Mouse (Mus musculus): Measurements from ENCODE around the gene Dpep3. TPM values are rescaled to one million over a fixed set of nuclear protein-coding genes. Genes with fewer than 3 reads are reported as not detected.

Dpep3 gene
- polyA plus RNA-seq (2015; fragmentation: Nextera tagmentation; extraction: Ambion mirVana): 0.11 TPM in 1 of 2 replicates, not detected in the other

DNA sequence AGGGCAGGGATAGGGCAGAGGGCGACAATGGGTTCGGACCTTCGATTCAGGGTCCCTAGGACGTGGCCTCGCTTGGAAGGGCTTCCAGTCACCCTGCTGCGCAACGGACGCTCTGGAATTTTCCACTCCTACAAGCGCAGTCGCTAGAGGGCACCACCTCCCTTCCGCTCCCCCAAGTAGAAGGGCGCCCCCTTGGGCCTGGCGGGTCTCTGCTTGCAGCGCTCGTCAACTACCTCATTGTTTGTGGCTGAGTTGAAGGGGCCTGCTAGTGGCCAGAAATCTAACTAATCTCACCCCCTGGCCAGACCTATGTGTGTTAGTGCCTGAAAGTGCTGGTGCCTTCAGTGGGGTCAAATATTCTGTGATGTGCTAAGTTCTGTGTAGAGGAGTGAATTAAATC, at the start of gene Dpep3:
TSS of gene Dpep3 (minus strand) at position 105 of the 400 bp plus-strand sequence.

DNA sequence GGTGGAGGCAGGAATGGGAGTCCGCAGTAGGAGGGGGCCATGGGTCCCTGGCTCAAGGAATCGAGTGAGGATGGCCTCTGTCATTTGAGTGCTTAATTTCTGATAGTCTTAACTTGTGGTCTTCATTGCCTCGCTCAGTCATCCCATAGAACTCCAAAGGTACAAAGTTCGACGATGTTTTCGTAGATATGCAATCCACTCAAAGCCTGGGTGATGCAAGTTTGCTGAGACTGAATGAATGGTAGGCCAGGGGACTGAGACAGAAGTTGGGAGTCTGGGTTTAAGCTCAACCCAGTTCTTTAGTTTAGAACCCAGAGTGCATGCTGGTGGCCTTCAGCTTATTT, 32.4 kb upstream of the Dpep3 start, which contains the start of gene Ddx28:
TSS of gene Ddx28 (minus strand) at position 240 of the 344 bp plus-strand sequence.

DNA sequence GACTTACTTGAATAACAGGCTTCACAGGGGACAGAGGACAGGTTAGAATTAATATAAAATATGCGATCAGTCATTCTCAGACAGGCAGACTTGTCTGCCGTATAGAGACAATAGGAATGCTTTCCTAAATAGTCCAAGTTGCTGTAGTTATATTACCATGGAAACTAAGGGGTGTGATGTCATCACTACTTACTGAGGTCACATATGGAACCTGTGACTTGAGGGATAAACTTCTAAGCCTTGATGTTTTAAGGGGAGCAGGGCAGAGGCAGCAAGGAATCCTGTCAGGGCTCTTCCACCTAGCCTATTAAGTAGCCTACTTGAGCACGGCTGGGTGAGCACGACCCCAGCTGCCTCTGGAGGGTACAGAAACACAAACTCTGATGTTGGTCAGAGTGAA, 26.6 kb upstream of the Dpep3 start, which contains the start of gene Dpep2nb:
TSS of gene Dpep2nb (minus strand) at position 101 of the 400 bp plus-strand sequence.

DNA sequence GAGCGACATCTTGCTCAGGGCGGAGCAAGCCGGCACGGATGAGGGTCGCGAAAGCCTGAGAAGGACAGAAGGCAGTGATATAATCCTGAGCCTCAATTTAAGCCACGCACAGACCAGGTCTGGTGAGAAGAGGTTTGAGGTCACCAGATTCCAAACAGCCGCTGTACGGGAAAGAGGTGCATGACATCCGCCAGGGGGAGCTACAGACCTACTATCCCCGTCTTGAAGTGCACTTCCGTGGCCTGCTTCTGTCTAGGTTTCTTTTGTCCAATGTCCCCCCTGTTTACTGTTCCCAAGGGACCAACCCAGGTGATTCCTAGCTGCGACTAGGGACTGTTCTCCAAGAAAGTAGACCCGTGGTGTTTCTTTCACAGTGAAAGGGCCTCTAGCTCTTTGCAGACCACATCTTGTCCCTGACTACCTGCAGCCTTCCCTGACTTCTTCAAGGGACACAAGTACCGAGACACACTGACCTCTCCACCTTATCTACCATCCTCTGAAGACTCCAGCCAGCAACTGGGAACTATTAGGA, 11.7 kb upstream of the Dpep3 start, which contains the start of gene Dus2:
TSS of gene Dus2 (plus strand) at position 482 of the 532 bp plus-strand sequence.

DNA sequence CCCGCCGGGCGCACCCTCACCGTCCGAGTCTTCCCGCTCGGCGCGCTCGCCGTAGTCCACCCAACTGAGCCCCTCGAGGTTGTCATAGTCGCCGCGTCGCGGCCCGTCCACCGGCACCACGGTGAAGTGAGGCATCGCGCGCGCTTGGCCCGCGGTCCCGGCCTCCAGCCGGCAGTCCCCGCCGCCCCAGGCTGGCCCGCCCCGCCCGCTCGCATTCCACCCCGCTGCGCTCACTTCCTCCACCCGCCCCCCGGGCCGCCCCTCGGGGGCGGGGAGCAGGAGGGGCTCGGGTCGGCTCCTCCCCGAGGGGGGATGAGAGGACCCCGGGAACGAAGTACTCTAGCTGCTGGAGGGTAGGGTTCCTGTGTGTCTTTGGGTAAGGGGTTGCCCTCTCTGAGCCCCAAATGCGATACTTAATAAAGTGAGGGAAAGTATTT, 13.3 kb downstream of the Dpep3 start, which contains the start of gene Slc12a4:
TSS of gene Slc12a4 (minus strand) at position 193 of the 437 bp plus-strand sequence.

DNA sequence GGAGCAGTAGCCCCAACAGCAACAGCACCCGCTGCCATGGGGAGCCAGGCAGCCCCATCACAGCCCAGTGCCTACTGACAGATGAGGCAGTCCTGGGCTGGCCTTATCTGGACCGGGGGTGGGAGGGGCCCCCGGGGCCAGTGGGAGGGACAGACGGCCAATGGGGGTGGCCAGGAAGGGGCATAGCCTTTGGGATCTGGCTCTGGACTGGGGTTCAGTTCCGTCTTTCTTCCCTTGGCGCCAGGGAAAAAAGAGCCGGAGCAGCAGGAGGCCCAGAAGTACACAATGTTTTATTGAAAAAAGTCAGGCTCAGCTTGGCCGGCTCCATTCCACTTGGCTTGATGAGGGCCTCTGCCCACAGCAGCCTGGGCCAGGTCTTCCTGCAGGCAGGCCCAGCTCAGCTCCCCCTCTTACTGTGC, 35.9 kb downstream of the Dpep3 start, which contains the start of gene Lcat:
TSS of gene Lcat (minus strand) at position 62 of the 419 bp plus-strand sequence.

DNA sequence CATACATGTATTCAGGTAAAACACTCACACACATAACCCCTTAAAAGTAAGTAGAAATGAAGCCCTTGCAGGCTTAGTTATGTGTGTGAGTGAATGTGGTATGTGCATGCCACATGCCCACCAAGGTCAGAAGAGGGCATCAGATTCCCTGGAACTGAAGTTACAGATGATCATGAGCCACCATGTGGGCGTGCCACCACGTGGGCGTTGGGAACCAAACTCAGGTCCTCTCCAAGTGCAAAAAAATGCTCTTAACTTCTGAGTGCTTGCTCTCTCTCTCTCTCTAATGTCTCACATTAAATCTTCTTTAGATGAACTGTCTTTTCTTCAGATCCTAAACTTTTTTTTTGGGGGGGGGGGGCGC, 40.9 kb downstream of the Dpep3 start, which contains the start of gene Psmb10:
TSS of gene Psmb10 (minus strand) at position 139 of the 364 bp plus-strand sequence.

DNA sequence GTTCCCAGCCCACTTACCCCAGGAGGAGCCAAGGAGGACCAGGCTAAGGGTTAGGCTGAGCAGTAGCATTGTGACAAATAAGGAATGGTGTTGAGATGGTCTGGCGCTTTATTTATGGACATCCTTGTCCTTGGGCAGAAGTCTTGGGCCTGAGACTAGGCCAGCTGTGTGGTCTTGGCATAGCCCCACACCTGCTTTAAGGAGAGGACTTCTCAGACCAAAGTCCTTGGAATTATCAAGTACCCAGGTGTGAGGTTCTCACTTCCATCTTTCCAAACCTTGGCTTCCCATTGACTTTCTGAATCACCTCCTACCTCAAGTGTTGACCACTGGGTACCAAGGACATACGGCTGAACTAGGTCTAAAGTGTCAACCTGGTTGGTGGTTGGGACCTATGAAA, 45.5 kb downstream of the Dpep3 start, which contains the start of gene Ctrl:
TSS of gene Ctrl (minus strand) at position 101 of the 400 bp plus-strand sequence.

Small RNA genes within 50 kb of the gene (microRNA-seq; reads per million reads assigned to microRNA genes)
- not detected for gene Mir7074 (ENCODE audit: borderline replicate concordance, insufficient number of aligned reads)

Other genes with a start within 250 kb of the Dpep3 start
- 8.5 and 9.6 TPM in 2 replicates for gene Gfod2, start 220.8 kb downstream of the Dpep3 start, polyA plus RNA-seq (2015; fragmentation: Nextera tagmentation; extraction: Ambion mirVana)
- 6.8 and 10.9 TPM in 2 replicates for gene Ranbp10, start 152.1 kb downstream of the Dpep3 start, polyA plus RNA-seq (2015; fragmentation: Nextera tagmentation; extraction: Ambion mirVana)
- not detected in 2 replicates for gene Tsnaxip1, start 151.7 kb downstream of the Dpep3 start, polyA plus RNA-seq (2015; fragmentation: Nextera tagmentation; extraction: Ambion mirVana)
- 16.6 and 19.3 TPM in 2 replicates for gene Cenpt, start 126.2 kb downstream of the Dpep3 start, polyA plus RNA-seq (2015; fragmentation: Nextera tagmentation; extraction: Ambion mirVana)
- 51.8 and 59.6 TPM in 2 replicates for gene Thap11, start 124.3 kb downstream of the Dpep3 start, polyA plus RNA-seq (2015; fragmentation: Nextera tagmentation; extraction: Ambion mirVana)
- gene Nutf2, start 118.8 kb downstream of the Dpep3 start, polyA plus RNA-seq (2015; fragmentation: Nextera tagmentation; extraction: Ambion mirVana): 101 and 117 TPM in 2 replicates
- gene Edc4, start 98.5 kb downstream of the Dpep3 start, polyA plus RNA-seq (2015; fragmentation: Nextera tagmentation; extraction: Ambion mirVana): 15.2 and 20.9 TPM in 2 replicates
- 0.32 and 1.0 TPM in 2 replicates for gene Nrn1l, start 85.9 kb downstream of the Dpep3 start, polyA plus RNA-seq (2015; fragmentation: Nextera tagmentation; extraction: Ambion mirVana)
- 20.7 and 26.6 TPM in 2 replicates for gene Pskh1, start 79.0 kb downstream of the Dpep3 start, polyA plus RNA-seq (2015; fragmentation: Nextera tagmentation; extraction: Ambion mirVana)
- 0.88 and 1.1 TPM in 2 replicates for gene Ctrl, start 45.6 kb downstream of the Dpep3 start, polyA plus RNA-seq (2015; fragmentation: Nextera tagmentation; extraction: Ambion mirVana)
- gene Psmb10, start 41.0 kb downstream of the Dpep3 start, polyA plus RNA-seq (2015; fragmentation: Nextera tagmentation; extraction: Ambion mirVana): 96.9 and 99.9 TPM in 2 replicates
- 6.5 and 7.3 TPM in 2 replicates for gene Lcat, start 36.0 kb downstream of the Dpep3 start, polyA plus RNA-seq (2015; fragmentation: Nextera tagmentation; extraction: Ambion mirVana)
- 15.6 and 22.9 TPM in 2 replicates for gene Slc12a4, start 13.3 kb downstream of the Dpep3 start, polyA plus RNA-seq (2015; fragmentation: Nextera tagmentation; extraction: Ambion mirVana)
- 8.6 and 12.1 TPM in 2 replicates for gene Dus2, start 11.9 kb upstream of the Dpep3 start, polyA plus RNA-seq (2015; fragmentation: Nextera tagmentation; extraction: Ambion mirVana)
- gene Dpep2nb, start 26.5 kb upstream of the Dpep3 start, polyA plus RNA-seq (2015; fragmentation: Nextera tagmentation; extraction: Ambion mirVana): 0.16 TPM in 1 of 2 replicates, not detected in the other
- 12.6 and 16.5 TPM in 2 replicates for gene Ddx28, start 32.5 kb upstream of the Dpep3 start, polyA plus RNA-seq (2015; fragmentation: Nextera tagmentation; extraction: Ambion mirVana)
- gene Nfatc3, start 79.4 kb upstream of the Dpep3 start, polyA plus RNA-seq (2015; fragmentation: Nextera tagmentation; extraction: Ambion mirVana): 2.5 and 4.6 TPM in 2 replicates
- gene Esrp2, start 157.5 kb upstream of the Dpep3 start, polyA plus RNA-seq (2015; fragmentation: Nextera tagmentation; extraction: Ambion mirVana): 1.5 and 1.6 TPM in 2 replicates
- gene Pla2g15, start 171.0 kb upstream of the Dpep3 start, polyA plus RNA-seq (2015; fragmentation: Nextera tagmentation; extraction: Ambion mirVana): 10.2 and 10.5 TPM in 2 replicates
- gene Slc7a6, start 189.4 kb upstream of the Dpep3 start, polyA plus RNA-seq (2015; fragmentation: Nextera tagmentation; extraction: Ambion mirVana): 16.3 and 24.3 TPM in 2 replicates
- gene Slc7a6os, start 231.5 kb upstream of the Dpep3 start, polyA plus RNA-seq (2015; fragmentation: Nextera tagmentation; extraction: Ambion mirVana): 19.7 and 26.9 TPM in 2 replicates
- gene Prmt7, start 231.5 kb upstream of the Dpep3 start, polyA plus RNA-seq (2015; fragmentation: Nextera tagmentation; extraction: Ambion mirVana): 18.5 and 22.1 TPM in 2 replicates